Mouse (Mus musculus): ENCODE results near the gene Tnfaip8l1. TPM values are rescaled to one million over a fixed set of nuclear protein-coding genes. Genes with fewer than 3 reads are reported as not detected.

Gene Tnfaip8l1
- polyA plus RNA-seq (2015; fragmentation: Nextera tagmentation; extraction: Ambion mirVana) = 11.6 and 11.9 TPM in 2 replicates

GRCm38 (mm10) chr17:56162231-56162774, at the start of gene Tnfaip8l1:
TSS of gene Tnfaip8l1 (plus strand) at chr17:56162477.
- Histone ChIP-seq H3K4me3 (replicated peaks) (peak within 1 kb of the TSS; percentile 48), H3K4me2 (peak within 1 kb of the TSS; percentile 81), H3K9ac (peak within 1 kb of the TSS; percentile 37), H3K4me1 (peaks cover 39% of the 10 kb centered on the region), H3K36me3 (no peaks in the 10 kb centered on the region), H3K27me3 (peaks cover 28% of the 10 kb centered on the region), H3K27ac (no peak within 1 kb of the TSS), H3K9me3 (replicated peaks) (no peaks in the 10 kb centered on the region)
- peak; percentile 96 for ATAC-seq (replicated peaks; ENCODE audit: low FRiP score)
- WGBS = 1% methylated on average over 30 of the region's 30 CpGs

GRCm38 (mm10) chr17:56112743-56113142, 49.5 kb upstream of the Tnfaip8l1 start:
- peaks cover 14% of the 10 kb centered on the region for H3K27me3 ChIP-seq

GRCm38 (mm10) chr17:56116193-56116592, 46.1 kb upstream of the Tnfaip8l1 start:
- no peak for ATAC-seq (replicated peaks; ENCODE audit: low FRiP score)
- WGBS = 70% methylated on average over 10 of the region's 10 CpGs
- no peak overlapping the region for H3K9ac ChIP-seq
- H3K27me3 ChIP-seq = peaks cover 47% of the 10 kb centered on the region
- no peaks in the 10 kb centered on the region for H3K36me3 ChIP-seq
- no peak overlapping the region for H3K27ac ChIP-seq
- no peak overlapping the region for H3K4me3 ChIP-seq (replicated peaks)
- H3K4me2 ChIP-seq = no peak overlapping the region
- no peaks in the 10 kb centered on the region for H3K9me3 ChIP-seq (replicated peaks)
- peaks cover 25% of the 10 kb centered on the region for H3K4me1 ChIP-seq

More at GRCm38 (mm10) chr17:56112743-56113142, 49.5 kb upstream of the Tnfaip8l1 start:
- Histone ChIP-seq H3K4me3 (replicated peaks) (no peak overlapping the region), H3K27ac (no peak overlapping the region), H3K36me3 (0 out of 2 replicates have a peak, but pooled peaks cover 4% of the 10 kb centered on the region), H3K9ac (no peak overlapping the region), H3K4me2 (no peak overlapping the region), H3K9me3 (replicated peaks) (no peaks in the 10 kb centered on the region), H3K4me1 (peaks cover 7% of the 10 kb centered on the region)
- no peak for ATAC-seq (replicated peaks; ENCODE audit: low FRiP score)
- WGBS = 72% methylated on average over 3 of the region's 3 CpGs

- WGBS = 1% methylated on average over 27 of the region's 27 CpGs
- ATAC-seq (replicated peaks; ENCODE audit: low FRiP score) = peak; percentile 72
- H3K36me3 ChIP-seq = no peaks in the 10 kb centered on the region
Observed at GRCm38 (mm10) chr17:56117251-56117710, 45.0 kb upstream of the Tnfaip8l1 start, which contains the start of gene Plin5. TSS of gene Plin5 (minus strand) at chr17:56117596.

GRCm38 (mm10) chr17:56119431-56119830, 42.8 kb upstream of the Tnfaip8l1 start:
- peak overlapping the region; percentile 54 for H3K4me2 ChIP-seq

More at GRCm38 (mm10) chr17:56117251-56117710, 45.0 kb upstream of the Tnfaip8l1 start, which contains the start of gene Plin5:
- Histone ChIP-seq H3K4me2 (peak within 1 kb of the TSS; percentile 79), H3K9me3 (replicated peaks) (0 out of 2 replicates have a peak, but pooled peaks cover 2% of the 10 kb centered on the region), H3K4me3 (replicated peaks) (peak within 1 kb of the TSS; percentile 44), H3K27me3 (peaks cover 58% of the 10 kb centered on the region), H3K4me1 (peaks cover 25% of the 10 kb centered on the region), H3K27ac (no peak within 1 kb of the TSS), H3K9ac (0 out of 2 replicates have a peak within 1 kb of the TSS, but pooled peaks have one; percentile 37)

GRCm38 (mm10) chr17:56119981-56120880, 42.0 kb upstream of the Tnfaip8l1 start:
- H3K36me3 ChIP-seq = no peaks in the 10 kb centered on the region
- 5% methylated on average over 66 of the region's 66 CpGs for WGBS
- H3K27me3 ChIP-seq = peaks cover 86% of the 10 kb centered on the region

More at GRCm38 (mm10) chr17:56119431-56119830, 42.8 kb upstream of the Tnfaip8l1 start:
- Histone ChIP-seq H3K4me3 (replicated peaks) (peak overlapping the region; percentile 26; the same call in 1 of the 2 replicates), H3K27ac (no peak overlapping the region), H3K27me3 (peaks cover 79% of the 10 kb centered on the region), H3K36me3 (no peaks in the 10 kb centered on the region), H3K9me3 (replicated peaks) (peaks cover 6% of the 10 kb centered on the region; the same call in 1 of the 2 replicates), H3K9ac (no peak overlapping the region), H3K4me1 (peaks cover 33% of the 10 kb centered on the region)
- ATAC-seq (replicated peaks; ENCODE audit: low FRiP score) = no peak
- 26% methylated on average over 12 of the region's 12 CpGs for WGBS

GRCm38 (mm10) chr17:56121826-56122225, 40.5 kb upstream of the Tnfaip8l1 start, which contains the start of gene Lrg1:
TSS of gene Lrg1 (minus strand) at chr17:56122001.
- peaks cover 81% of the 10 kb centered on the region for H3K27me3 ChIP-seq

More at GRCm38 (mm10) chr17:56119981-56120880, 42.0 kb upstream of the Tnfaip8l1 start:
- ATAC-seq (replicated peaks; ENCODE audit: low FRiP score) = no peak
- peaks cover 39% of the 10 kb centered on the region for H3K4me1 ChIP-seq
- peak overlapping the region; percentile 26 for H3K4me3 ChIP-seq (replicated peaks)
- H3K4me2 ChIP-seq = peak overlapping the region; percentile 54
- no peak overlapping the region for H3K9ac ChIP-seq
- peaks cover 6% of the 10 kb centered on the region; the same call in 1 of the 2 replicates for H3K9me3 ChIP-seq (replicated peaks)
- H3K27ac ChIP-seq = no peak overlapping the region

GRCm38 (mm10) chr17:56123161-56123560, 39.1 kb upstream of the Tnfaip8l1 start:
- Histone ChIP-seq H3K36me3 (no peaks in the 10 kb centered on the region), H3K9me3 (replicated peaks) (peaks cover 6% of the 10 kb centered on the region; the same call in 1 of the 2 replicates), H3K4me3 (replicated peaks) (no peak overlapping the region), H3K4me2 (no peak overlapping the region), H3K27me3 (peaks cover 72% of the 10 kb centered on the region), H3K4me1 (peaks cover 31% of the 10 kb centered on the region), H3K27ac (no peak overlapping the region), H3K9ac (no peak overlapping the region)
- WGBS = 90% methylated on average over 12 of the region's 12 CpGs
- ATAC-seq (replicated peaks; ENCODE audit: low FRiP score) = no peak

More at GRCm38 (mm10) chr17:56121826-56122225, 40.5 kb upstream of the Tnfaip8l1 start, which contains the start of gene Lrg1:
- no peak for ATAC-seq (replicated peaks; ENCODE audit: low FRiP score)
- Histone ChIP-seq H3K27ac (no peak within 1 kb of the TSS), H3K4me3 (replicated peaks) (no peak within 1 kb of the TSS), H3K36me3 (no peaks in the 10 kb centered on the region), H3K4me1 (peaks cover 39% of the 10 kb centered on the region), H3K9ac (no peak within 1 kb of the TSS), H3K4me2 (no peak within 1 kb of the TSS), H3K9me3 (replicated peaks) (peaks cover 6% of the 10 kb centered on the region; the same call in 1 of the 2 replicates)
- WGBS = 64% methylated on average over 2 of the region's 2 CpGs

- ATAC-seq (replicated peaks; ENCODE audit: low FRiP score) = no peak
- peaks cover 66% of the 10 kb centered on the region for H3K27me3 ChIP-seq
Observed at GRCm38 (mm10) chr17:56123681-56124340, 38.5 kb upstream of the Tnfaip8l1 start.

GRCm38 (mm10) chr17:56124377-56125275, 37.7 kb upstream of the Tnfaip8l1 start:
- peaks cover 58% of the 10 kb centered on the region for H3K27me3 ChIP-seq
- no peak for ATAC-seq (replicated peaks; ENCODE audit: low FRiP score)
- H3K4me1 ChIP-seq = peaks cover 26% of the 10 kb centered on the region
- H3K9ac ChIP-seq = peak overlapping the region; percentile 50
- H3K36me3 ChIP-seq = no peaks in the 10 kb centered on the region
- 12% methylated on average over 59 of the region's 59 CpGs for WGBS
- H3K4me3 ChIP-seq (replicated peaks) = peak overlapping the region; percentile 49
- no peak overlapping the region for H3K27ac ChIP-seq
- H3K4me2 ChIP-seq = peak overlapping the region; percentile 90
- peaks cover 6% of the 10 kb centered on the region; the same call in 1 of the 2 replicates for H3K9me3 ChIP-seq (replicated peaks)

More at GRCm38 (mm10) chr17:56123681-56124340, 38.5 kb upstream of the Tnfaip8l1 start:
- Histone ChIP-seq H3K36me3 (no peaks in the 10 kb centered on the region), H3K4me2 (peak overlapping the region; percentile 90), H3K4me3 (replicated peaks) (peak overlapping the region; percentile 49), H3K9ac (peak overlapping the region; percentile 50; the same call in 1 of the 2 replicates), H3K4me1 (peaks cover 31% of the 10 kb centered on the region), H3K27ac (no peak overlapping the region), H3K9me3 (replicated peaks) (peaks cover 6% of the 10 kb centered on the region; the same call in 1 of the 2 replicates)
- 43% methylated on average over 59 of the region's 59 CpGs for WGBS

Data from kidney, embryonic 15.5 days (tissue).